Mouse (Mus musculus) liver, adult (tissue): ENCODE data around the gene Efl1.

ENCODE experiments used
- GATA4 ChIP-seq: IDR thresholded peaks from 2 replicates; pipeline ENCODE4 v1.6.1; 2014; ENCODE audit warnings: mild to moderate bottlenecking, low read length; ENCODE audit not compliant: insufficient replicate concordance

The Efl1 gene

DNA sequence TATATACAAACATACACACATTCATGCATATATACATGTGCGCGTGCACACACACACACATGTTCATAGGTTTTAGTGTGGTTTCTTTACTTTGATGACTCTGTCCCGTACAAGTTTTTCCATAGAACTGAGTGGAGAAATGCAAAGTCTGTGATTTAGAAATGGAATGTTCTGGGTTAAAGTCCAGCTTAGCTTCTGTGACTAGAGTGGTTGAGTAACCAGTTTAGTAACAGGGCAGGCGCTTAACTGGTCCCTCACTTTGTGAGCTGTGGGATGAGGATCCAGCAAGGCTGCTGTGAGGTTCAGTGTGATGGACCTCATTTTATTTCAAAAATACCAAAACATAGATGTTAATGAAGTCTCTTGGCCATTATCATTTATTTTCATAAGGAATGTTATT is 60.8 kb downstream of the Efl1 start:
- no peak for TF ChIP-seq GATA4

DNA sequence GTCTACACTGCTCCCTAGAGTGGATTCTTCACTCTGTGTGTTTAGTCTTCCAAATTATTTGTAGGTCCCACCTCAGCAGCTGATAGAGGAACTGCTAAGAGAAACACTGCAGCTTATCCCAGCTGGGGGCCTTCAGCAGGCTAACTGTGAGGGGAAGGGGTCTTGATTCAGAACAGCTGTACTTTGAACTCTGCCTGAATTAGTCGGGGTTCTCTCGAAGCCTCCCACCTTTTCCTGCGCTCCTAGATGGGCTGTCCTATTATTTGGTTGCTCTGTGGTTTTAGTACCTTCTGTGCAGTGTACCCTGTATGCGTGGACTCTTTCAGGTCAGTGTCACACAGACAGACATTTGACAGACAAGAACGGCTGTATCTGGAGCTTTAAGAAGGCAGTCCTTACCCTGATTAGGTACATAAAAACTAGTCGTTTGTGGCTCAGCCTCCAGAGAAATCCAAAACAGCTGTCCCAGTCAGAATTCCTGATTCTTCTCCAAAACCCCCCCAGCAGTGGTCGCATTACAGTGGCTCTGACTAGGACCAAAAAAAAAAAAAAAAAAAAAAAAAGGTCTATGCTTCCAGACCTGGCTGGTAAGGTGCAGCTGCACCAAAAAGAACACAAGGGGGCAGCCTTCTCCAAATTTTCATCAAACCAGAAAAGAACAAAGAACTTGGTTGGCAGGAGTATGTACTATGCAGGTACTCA is 66.9 kb downstream of the Efl1 start:
- TF ChIP-seq GATA4: no peak

DNA sequence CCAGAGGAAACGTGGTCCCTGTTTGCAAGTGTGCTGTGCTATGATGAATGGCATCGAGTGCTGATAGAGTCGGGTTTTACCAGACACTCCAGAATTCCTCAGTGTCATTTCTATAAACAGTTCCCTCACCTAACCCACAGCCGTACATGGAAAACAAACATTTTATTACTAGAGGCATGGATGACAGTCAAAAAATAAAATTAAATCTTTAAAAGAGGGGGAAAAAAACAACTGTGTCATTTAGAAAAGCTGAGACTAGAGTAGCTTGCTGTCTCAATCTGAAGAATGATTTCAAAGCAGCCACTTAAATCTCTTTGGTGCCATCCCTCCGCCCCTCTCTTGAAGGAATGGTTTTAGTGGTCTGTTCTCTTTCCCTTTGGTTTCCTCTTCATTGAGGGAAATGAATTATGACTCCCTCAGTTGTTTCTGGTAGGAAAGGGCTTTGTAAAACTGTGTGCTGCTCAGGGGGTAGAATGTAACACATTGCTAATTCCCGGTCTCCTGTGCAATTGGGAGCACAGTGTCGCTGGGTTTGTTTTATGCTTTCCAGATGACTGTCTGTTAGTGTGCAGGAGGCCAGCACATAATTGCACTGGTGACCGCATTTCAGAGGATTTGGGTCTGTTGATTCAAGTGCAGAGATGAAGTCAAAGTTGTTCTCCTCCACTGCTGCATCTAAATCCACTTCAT is 67.6 kb downstream of the Efl1 start:
- no peak for TF ChIP-seq GATA4

DNA sequence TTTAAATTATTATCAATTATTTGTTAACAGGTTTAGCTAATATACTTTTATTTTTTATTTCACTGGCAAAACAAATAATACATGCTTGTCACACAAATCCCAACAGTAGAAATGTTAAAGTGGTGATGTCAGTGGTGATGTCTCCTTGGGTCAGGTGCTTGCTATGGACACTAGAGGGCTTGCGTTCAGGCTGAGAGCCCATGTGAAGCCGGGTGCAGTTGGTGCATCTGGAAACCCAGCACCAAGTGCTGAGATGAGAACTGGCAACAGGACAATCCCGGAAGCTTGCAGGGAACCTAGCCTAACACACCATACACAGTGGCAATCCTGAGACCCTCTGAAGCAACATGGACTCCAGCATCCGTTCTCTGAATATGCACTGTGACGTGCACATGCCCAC is 70.9 kb downstream of the Efl1 start:
- TF ChIP-seq GATA4: no peak

DNA sequence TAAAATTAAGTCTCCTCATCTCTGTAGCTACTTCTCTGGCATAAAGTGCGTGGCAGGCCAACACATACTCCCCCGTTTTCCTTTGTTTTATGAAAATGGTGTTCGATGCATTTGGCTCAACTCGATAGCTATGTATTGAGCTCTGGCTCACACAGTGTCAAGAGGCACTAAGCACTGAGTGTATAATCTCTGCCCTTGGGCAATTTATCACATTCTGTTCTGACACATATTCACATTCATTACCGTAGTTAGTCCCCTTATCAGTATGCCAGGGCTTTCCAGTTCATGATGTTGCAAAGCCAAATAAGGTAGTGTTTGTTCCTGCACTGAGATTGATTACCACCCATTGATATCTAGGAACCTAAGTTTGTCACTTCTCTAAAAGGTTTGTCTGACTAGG is 71.3 kb downstream of the Efl1 start:
- TF ChIP-seq GATA4: no peak

DNA sequence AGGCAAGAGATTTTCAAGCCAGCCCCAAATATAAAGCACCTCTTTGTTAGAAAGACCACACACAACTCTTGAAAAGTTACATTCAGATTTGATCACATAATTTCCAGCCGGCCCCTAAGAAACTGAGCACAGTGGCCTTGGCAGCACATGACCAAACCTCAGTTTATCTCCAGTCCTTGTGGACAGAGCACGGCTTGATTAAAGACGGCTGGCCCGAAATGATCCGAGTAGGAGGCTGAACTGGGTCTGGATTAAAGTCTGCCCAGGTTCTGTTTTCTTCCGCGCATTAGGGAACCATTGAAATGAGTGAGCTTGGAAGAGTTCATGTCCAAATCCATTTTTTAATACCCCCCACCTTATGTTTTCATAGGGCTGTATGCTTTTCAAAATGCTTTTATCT is 72.1 kb downstream of the Efl1 start:
- no peak for TF ChIP-seq GATA4

DNA sequence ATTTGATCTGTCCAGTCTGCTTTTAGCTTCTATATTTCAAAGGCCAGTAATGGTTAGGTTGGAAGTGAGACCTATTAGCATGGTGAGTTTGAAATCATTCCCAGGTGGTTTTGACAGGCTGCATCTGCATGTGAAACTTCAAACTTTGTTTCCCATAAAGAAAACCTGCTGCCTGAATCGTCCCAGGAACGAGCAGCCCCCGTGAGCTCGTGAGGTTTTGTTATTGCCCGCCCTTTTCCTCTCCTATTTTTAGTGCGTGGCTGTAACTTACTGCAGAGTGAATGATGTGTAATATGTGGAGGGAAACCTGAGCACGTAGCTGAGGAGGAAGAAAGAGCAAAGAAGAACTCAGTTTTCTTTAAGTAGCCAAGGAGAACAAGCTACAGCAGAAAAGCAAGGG is 72.5 kb downstream of the Efl1 start:
- TF ChIP-seq GATA4: no peak

DNA sequence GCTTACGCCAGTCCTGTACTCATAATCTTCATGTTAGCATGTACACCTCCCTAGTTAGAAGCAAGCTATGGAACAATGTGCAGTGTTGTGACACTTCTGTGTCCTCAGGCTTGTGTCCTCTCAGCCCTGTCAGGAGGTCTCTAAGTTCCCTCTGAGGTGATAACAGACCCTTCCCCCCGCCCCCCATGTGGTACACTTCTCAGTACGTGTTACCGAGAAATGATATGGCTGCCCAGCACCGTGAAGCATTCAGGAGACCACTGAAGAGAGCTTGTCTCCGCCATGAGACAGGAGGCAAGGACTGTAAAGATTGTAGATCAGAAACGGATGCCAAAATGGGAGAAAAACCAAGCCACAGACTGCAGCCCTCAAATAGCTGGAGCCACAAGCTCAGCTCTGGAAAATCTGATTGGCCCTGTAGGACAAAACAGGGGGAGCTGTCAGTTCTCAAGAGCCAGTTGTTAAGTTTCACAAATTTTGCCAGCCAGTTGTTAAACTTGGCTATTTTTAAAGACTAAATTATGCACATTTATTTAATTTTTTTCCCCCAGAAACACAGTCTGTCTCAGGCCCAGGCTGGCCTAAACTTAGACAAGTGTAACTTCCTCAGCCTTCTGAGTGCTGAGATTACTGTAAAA is 74.2 kb downstream of the Efl1 start:
- no peak for TF ChIP-seq GATA4

DNA sequence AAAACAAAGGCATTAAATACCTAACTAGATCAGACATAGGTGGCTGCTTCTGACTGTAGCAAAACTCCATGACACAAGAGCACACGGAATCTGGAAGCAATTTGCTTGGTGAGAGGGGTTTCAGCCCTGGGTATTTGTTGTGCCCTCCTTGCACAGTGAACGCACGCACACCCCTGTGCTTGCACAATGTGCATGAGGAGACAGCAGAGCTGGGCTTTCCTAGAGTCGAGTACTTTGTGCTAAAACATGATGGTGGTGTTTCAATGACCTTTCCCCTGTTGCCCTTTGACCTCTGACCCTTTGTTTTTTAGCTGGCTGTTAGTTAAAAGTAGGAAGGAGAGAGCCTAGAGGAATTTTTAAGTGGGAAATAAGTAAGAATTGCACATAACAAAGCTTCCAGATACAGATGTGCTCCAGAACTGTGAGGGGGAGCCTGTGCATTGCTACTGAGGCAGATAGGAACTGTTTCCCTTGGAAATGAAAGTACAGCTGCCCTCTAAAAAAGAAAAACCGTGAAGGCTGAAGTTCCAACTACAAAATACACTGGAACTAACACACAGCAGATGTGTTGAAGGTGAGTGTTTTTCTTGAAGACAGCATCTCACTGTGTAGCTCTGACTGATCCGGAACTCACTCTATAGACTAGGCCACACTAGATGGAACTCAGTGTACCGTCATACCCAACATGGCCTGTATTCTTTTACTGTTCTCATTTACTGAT is 74.9 kb downstream of the Efl1 start:
- TF ChIP-seq GATA4: no peak

DNA sequence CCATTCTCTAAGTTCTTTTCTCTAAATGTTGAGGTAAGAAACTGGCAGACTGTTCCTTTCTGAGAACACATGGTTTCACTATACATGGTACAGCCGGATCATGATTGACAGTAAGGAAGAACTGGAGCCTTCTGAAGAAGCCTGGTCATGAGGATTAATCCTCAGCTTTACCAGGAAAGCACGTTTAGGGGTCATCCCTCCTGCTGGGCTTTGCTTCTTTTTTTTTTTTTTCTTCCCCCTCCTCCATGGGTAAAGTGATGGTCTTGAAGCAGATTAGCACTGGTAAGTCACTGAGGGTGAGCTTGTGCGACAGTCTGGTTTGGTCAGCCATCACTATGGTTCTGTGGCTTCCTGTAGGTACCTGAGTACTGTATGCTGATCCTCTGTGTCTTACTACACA is 76.1 kb downstream of the Efl1 start:
- no peak for TF ChIP-seq GATA4

DNA sequence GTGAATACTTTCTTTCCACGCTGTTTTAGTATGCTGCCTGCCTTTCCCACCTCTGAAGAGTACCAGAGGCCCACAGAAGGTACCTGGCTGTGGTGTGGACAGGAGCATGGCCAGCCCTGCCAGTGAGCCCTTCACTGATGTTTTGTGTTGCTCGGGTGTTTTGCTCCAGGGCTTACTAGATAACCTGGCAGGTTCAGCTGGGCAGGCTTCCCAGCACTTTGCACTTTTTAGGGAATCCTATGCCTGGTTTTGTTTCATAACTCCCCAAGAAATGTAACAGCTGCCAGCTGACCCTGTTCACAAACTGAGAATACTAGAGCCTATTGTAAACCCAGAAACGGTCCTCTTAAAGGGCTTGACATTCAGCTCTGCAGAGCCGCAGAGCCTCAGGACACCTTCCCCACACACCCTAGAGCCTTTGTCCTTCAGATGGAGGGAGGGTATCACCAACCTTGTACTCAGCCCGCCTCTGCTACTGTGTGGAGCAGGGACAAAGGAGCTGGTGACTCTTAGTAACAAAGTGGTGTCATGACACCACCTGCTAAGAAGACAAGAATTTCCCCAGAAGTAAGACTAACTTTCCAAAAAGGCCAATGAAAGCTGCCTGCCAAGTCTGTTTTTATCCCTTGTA is 76.7 kb downstream of the Efl1 start:
- TF ChIP-seq GATA4: no peak

DNA sequence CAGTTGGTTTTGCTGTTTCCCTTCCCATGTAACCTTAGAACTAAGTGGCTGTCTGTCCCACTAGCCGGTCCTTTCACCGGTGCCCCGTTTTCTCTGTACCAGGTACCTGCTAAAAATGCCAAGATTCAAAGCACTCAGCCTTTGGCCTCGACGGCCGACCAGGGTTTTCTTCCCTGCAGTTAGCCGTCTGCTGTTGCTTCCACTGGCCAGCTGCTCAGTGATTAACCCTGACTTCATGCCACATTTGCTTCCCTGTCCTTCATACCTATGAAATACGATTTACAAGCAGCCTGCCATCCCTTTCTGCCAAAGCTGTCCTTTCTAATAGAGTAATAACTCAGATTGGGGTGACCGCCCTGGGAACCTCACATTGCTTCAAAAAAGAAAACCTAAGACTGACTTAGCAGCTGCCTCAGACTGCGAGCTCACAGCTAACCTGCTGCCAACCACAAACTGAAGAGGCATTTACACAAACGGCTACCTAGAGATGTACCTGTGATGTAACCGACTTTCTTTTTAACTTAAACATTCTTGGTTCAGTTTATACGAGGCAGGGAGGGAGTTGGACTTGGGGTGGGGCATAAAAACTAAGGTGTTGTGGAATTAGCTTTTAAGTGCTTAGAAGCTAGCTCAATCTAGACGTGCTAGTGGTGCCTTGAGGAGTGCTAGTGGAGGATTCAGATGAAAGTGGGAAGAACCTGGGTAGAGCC is 77.5 kb downstream of the Efl1 start:
- no peak for TF ChIP-seq GATA4

DNA sequence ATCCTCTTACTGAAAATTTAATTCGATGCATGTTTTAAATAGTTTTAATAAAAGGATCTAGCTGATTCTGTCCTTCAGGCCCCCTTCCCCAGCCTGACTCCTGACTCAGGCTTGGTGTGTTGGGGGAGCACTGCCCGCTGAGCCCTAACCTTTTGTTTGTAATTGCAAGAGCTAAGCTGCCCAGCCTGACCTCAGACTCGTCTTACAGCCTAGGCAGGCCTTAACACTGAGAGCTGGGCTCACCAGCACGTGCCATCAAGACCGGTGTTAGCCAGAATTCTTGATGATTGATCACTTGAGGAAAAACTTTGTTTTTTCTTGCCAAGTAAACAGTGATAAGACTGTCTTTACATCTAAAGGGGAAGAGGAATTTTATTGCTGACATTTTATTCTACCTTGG is 78.7 kb downstream of the Efl1 start:
- no peak for TF ChIP-seq GATA4

DNA sequence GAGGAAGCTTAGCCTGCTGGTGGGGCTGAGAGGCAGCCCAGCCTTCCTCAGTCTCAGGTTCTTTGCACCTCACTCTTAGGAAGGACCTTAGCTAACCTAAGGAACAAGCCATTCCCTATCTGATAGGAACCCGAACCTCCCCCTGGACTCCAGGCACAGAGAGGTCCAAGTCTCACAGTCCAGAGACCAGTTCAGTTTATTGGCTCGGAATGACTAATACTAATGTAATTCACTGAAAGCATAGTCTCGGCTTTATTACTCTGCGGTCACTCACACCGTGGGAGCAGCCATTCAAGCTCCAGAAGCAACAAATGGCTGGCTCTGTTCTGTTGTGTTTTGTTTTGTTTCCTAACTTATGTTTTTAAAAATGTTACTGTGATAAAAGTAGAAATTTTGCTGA is 84.7 kb downstream of the Efl1 start:
- TF ChIP-seq GATA4: no peak

DNA sequence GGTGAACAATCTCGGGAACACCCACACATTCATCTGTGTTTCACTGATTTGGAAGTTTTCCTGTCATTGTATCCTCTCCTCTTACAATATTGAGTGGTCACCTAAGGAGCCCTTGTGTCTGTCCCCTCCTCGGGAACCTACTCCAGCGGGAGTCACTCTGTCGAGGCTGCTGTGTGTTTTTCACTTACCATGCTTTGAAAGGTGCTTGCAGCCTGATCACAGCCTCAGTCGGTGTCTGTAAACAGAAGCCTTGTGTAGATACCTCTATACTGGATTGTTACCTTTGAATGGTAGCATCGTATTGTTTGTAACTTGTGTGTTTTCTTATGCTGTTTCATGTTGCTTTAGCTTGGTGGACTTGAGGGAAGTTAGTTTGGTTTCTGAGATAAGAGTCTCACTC is 85.6 kb downstream of the Efl1 start:
- TF ChIP-seq GATA4: no peak
